Mouse (Mus musculus) C2C12 (cell line): ENCODE data around the gene Faap100.

Experiments used
- CEBPB ChIP-seq: IDR thresholded peaks from one replicate; pipeline ENCODE4 v1.6.1; 2011; ENCODE audit warnings: low read depth, mild to moderate bottlenecking, control low read depth, moderate library complexity
- CTCF ChIP-seq: IDR thresholded peaks from one replicate; pipeline ENCODE4 v1.5.1; 2011; ENCODE audit not compliant: control insufficient read depth, insufficient read depth, insufficient read length
- FOSL1 ChIP-seq: IDR thresholded peaks from one replicate; pipeline ENCODE4 v1.8.0; 2011; ENCODE audit warnings: mild to moderate bottlenecking, low read length; ENCODE audit not compliant: poor library complexity, insufficient read depth, severe bottlenecking
- MAX ChIP-seq: IDR thresholded peaks from one replicate; pipeline ENCODE4 v1.6.1; 2011; ENCODE audit warnings: mild to moderate bottlenecking, control low read depth
- MYOD1 ChIP-seq: IDR thresholded peaks from one replicate; pipeline ENCODE4 v1.6.1; 2011; ENCODE audit warnings: low read depth; ENCODE audit not compliant: control insufficient read depth, insufficient read length
- MYOG ChIP-seq: IDR thresholded peaks from one replicate; pipeline ENCODE4 v1.6.1; 2011; ENCODE audit not compliant: control insufficient read depth, insufficient read length; ENCODE audit errors: extremely low read depth
- USF1 ChIP-seq: IDR thresholded peaks from one replicate; pipeline ENCODE4 v1.6.1; 2011; ENCODE audit warnings: low read depth, mild to moderate bottlenecking, control low read depth, moderate library complexity

DNA sequence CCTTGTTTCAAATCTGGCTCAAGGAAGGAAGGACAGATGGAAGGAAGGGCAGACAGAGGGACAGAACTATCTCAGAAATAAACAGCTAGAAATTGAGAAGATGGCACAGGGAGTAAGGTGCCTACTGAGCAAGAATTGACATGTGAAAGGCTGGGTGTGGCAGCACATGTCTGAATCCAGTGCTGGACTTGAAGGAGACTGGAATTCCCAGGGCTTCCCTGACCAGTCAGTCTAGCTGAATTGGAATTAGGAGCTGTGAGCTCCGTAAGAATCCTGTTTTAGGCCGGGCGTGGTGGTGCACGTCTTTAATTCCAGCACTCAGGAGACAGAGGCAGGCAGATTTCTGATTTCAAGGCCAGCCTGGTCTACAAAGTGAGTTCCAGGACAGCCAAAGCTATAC lies 36.9 kb downstream of the Faap100 start:
- TF ChIP-seq CTCF: no peak
- TF ChIP-seq MAX: no peak
- TF ChIP-seq USF1: no peak
- TF ChIP-seq MYOG: no peak
- TF ChIP-seq CEBPB: no peak
- TF ChIP-seq MYOD1: no peak
- no peak for TF ChIP-seq FOSL1
